15 mouse cellular contexts compared by ENCODE assay signal in genomic region chr9:43145196-43145595, GRCm38 (mm10).
"Had no signal": no experiment of that assay in that cellular context is flagged by ENCODE, and none has a peak within 500 bp of the region (broad histone marks: within the 10 kb centered on the region; RNA-seq: fewer than 3 reads in every experiment).

No protein-coding gene starts in this region.

- DNase-seq: heart, postnatal 14 days; heart, postnatal 36 days; heart, postnatal 4 days; kidney, adult 11 months; kidney, adult 18-20 months; kidney, adult 2 months; kidney, adult 8-10 months; kidney, adult 9 months; kidney, postnatal 10 days; kidney, postnatal 14 days; kidney, postnatal 25 days; kidney, postnatal 36 days; kidney, postnatal 4 days; layer of hippocampus, adult 9-11 months; layer of hippocampus, postnatal 36 days had no signal
